Mouse (Mus musculus): ENCODE results near the gene Strn.

GRCm38 (mm10) chr17:78769341-78769740, 32.3 kb upstream of the Strn start:
- TF ChIP-seq CTCF (IDR thresholded peaks at IDR 0.05; ENCODE audit: low read depth, low read length) (no peak), POLR2A (IDR thresholded peaks at IDR 0.05; ENCODE audit: extremely low read depth, insufficient read depth, low read length) (no peak)
